Mouse (Mus musculus): Measurements from ENCODE around the gene Nkapd1. TPM values are rescaled to one million over a fixed set of nuclear protein-coding genes. Genes with fewer than 3 reads are reported as not detected.

The Nkapd1 gene
- polyA plus RNA-seq, 1 experiment from 2014 or later: 5.8 TPM

DNA sequence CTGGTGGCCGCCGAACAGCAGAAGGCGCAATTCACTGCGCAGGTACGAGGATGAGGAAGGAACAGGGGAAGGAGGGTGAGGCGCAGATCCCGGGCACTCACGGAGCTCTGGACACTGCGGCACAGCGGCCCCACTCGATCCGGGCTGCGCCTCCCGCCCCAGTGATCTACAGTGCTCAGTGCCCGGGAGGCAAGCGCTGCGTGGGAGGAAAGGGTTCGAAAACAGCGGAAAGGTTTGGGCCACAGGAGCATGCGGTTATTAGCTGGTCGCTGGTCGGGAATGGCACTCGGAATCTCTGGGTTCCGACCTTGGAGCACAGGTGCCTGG lies 13.3 kb downstream of the Nkapd1 start:
- WGBS (ENCODE audit: insufficient replicate concordance): 0% methylated on average over 24 of the region's 24 CpGs
- Histone ChIP-seq H3K4me2 (ENCODE audit: low read depth, low read length) (peak overlapping the region; percentile 93), H3K27ac (ENCODE audit: low read length) (peak overlapping the region; percentile 89), H3K4me1 (ENCODE audit: control insufficient read depth, low read depth, low read length) (peaks cover 30% of the 10 kb centered on the region), H3K36me3 (ENCODE audit: control insufficient read depth, insufficient read depth) (peaks cover 26% of the 10 kb centered on the region), H3K27me3 (ENCODE audit: control insufficient read depth, insufficient read depth, low read depth, low read length) (no peaks in the 10 kb centered on the region), H3K9me3 (replicated peaks; ENCODE audit: control insufficient read depth, low read length) (no peaks in the 10 kb centered on the region), H3K9ac (ENCODE audit: low read depth, low read length) (peak overlapping the region; percentile 92), H3K4me3 (ENCODE audit: low read depth, low read length) (peak overlapping the region; percentile 90)
- peak; percentile 71 for ATAC-seq (ENCODE audit: low read depth)

- Histone ChIP-seq H3K9ac (ENCODE audit: low read depth, low read length) (peak within 1 kb of the TSS; percentile 92), H3K27me3 (ENCODE audit: control insufficient read depth, insufficient read depth, low read depth, low read length) (no peaks in the 10 kb centered on the region), H3K27ac (ENCODE audit: low read length) (peak within 1 kb of the TSS; percentile 89), H3K9me3 (replicated peaks; ENCODE audit: control insufficient read depth, low read length) (no peaks in the 10 kb centered on the region), H3K36me3 (ENCODE audit: control insufficient read depth, insufficient read depth) (peaks cover 26% of the 10 kb centered on the region), H3K4me1 (ENCODE audit: control insufficient read depth, low read depth, low read length) (peaks cover 30% of the 10 kb centered on the region), H3K4me2 (ENCODE audit: low read depth, low read length) (peak within 1 kb of the TSS; percentile 93), H3K4me3 (ENCODE audit: low read depth, low read length) (peak within 1 kb of the TSS; percentile 90)
- WGBS (ENCODE audit: insufficient replicate concordance): under 1% methylated on average over 48 of the region's 48 CpGs
- peak; percentile 94 for ATAC-seq (ENCODE audit: low read depth)
Measured at GRCm38 (mm10) chr9:50603189-50603997, 13.9 kb downstream of the Nkapd1 start, which contains the start of the genes Sdhd and Timm8b. Gene Sdhd, minus strand, starts transcription at chr9:50603812. Gene Timm8b, plus strand, starts transcription at chr9:50603910.

GRCm38 (mm10) chr9:50602055-50602845 lies 15.0 kb downstream of the Nkapd1 start:
- no peaks in the 10 kb centered on the region for H3K9me3 ChIP-seq (replicated peaks; ENCODE audit: control insufficient read depth, low read length)
- H3K9ac ChIP-seq (ENCODE audit: low read depth, low read length): peak overlapping the region; percentile 92
- no peaks in the 10 kb centered on the region for H3K27me3 ChIP-seq (ENCODE audit: control insufficient read depth, insufficient read depth, low read depth, low read length)
- H3K4me1 ChIP-seq (ENCODE audit: control insufficient read depth, low read depth, low read length): peaks cover 30% of the 10 kb centered on the region
- peak overlapping the region; percentile 90 for H3K4me3 ChIP-seq (ENCODE audit: low read depth, low read length)
- peak overlapping the region; percentile 93 for H3K4me2 ChIP-seq (ENCODE audit: low read depth, low read length)
- no peak for ATAC-seq (ENCODE audit: low read depth)
- peaks cover 33% of the 10 kb centered on the region for H3K36me3 ChIP-seq (ENCODE audit: control insufficient read depth, insufficient read depth)
- WGBS (ENCODE audit: insufficient replicate concordance): 31% methylated on average over 7 of the region's 7 CpGs
- H3K27ac ChIP-seq (ENCODE audit: low read length): peak overlapping the region; percentile 89

DNA sequence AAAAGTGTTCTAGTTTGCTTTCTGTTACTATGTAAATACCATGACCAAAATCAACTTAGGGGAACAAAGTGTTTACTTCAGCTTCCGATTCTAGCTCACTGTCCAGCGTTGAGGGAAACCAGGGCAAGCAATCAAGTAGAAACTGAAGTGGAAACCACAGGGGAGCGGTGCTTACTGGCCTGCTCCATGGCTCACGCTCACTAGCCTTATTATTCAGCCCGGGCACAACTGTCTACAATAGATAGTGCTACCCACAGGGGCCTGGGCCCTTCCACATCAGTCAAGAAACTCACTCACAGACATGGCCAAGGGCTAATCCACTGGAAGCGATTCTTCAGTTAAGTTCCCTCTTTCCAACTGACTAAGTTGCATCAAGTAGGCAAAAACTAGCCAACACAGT lies 15.7 kb downstream of the Nkapd1 start:
- peaks cover 39% of the 10 kb centered on the region for H3K36me3 ChIP-seq (ENCODE audit: control insufficient read depth, insufficient read depth)
- ATAC-seq (ENCODE audit: low read depth): peak; percentile 30; the same call in 1 of the 2 replicates
- H3K27ac ChIP-seq (ENCODE audit: low read length): peak overlapping the region; percentile 89
- H3K4me2 ChIP-seq (ENCODE audit: low read depth, low read length): peak overlapping the region; percentile 93
- H3K9me3 ChIP-seq (replicated peaks; ENCODE audit: control insufficient read depth, low read length): no peaks in the 10 kb centered on the region
- H3K4me3 ChIP-seq (ENCODE audit: low read depth, low read length): peak overlapping the region; percentile 90
- peak overlapping the region; percentile 13; the same call in 1 of the 2 replicates for H3K9ac ChIP-seq (ENCODE audit: low read depth, low read length)
- H3K27me3 ChIP-seq (ENCODE audit: control insufficient read depth, insufficient read depth, low read depth, low read length): no peaks in the 10 kb centered on the region
- 9% methylated on average over 6 of the region's 6 CpGs for WGBS (ENCODE audit: insufficient replicate concordance)
- peaks cover 30% of the 10 kb centered on the region for H3K4me1 ChIP-seq (ENCODE audit: control insufficient read depth, low read depth, low read length)

DNA sequence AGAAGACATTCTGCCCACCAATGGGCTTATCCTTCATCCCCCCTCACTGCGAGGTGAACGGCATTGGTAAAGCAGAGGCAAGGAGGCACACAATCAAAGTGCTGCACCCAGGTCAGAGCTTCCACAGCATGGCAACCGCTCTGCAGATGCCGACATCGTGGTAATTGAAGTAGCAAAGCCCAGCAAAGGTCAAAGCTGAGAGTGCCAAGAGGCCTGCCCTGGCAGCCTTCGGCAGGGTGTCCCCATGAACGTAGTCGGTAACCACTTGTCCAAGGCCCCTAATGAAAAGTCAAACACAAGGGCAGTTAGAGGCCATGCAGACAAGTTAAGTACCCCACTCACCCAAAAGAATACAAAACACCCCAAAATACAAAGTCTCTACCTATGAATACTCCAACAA lies 20.3 kb downstream of the Nkapd1 start:
- WGBS (ENCODE audit: insufficient replicate concordance): 87% methylated on average over 8 of the region's 8 CpGs
- no peak overlapping the region for H3K27ac ChIP-seq (ENCODE audit: low read length)
- no peaks in the 10 kb centered on the region for H3K9me3 ChIP-seq (replicated peaks; ENCODE audit: control insufficient read depth, low read length)
- no peak overlapping the region for H3K9ac ChIP-seq (ENCODE audit: low read depth, low read length)
- peaks cover 42% of the 10 kb centered on the region for H3K36me3 ChIP-seq (ENCODE audit: control insufficient read depth, insufficient read depth)
- no peak for ATAC-seq (ENCODE audit: low read depth)
- H3K27me3 ChIP-seq (ENCODE audit: control insufficient read depth, insufficient read depth, low read depth, low read length): no peaks in the 10 kb centered on the region
- H3K4me1 ChIP-seq (ENCODE audit: control insufficient read depth, low read depth, low read length): peaks cover 13% of the 10 kb centered on the region
- no peak overlapping the region for H3K4me3 ChIP-seq (ENCODE audit: low read depth, low read length)
- no peak overlapping the region for H3K4me2 ChIP-seq (ENCODE audit: low read depth, low read length)

GRCm38 (mm10) chr9:50594794-50595417 lies 22.4 kb downstream of the Nkapd1 start:
- Histone ChIP-seq H3K27ac (ENCODE audit: low read length) (peak overlapping the region; percentile 81), H3K27me3 (ENCODE audit: control insufficient read depth, insufficient read depth, low read depth, low read length) (no peaks in the 10 kb centered on the region), H3K4me1 (ENCODE audit: control insufficient read depth, low read depth, low read length) (peaks cover 2% of the 10 kb centered on the region), H3K4me2 (ENCODE audit: low read depth, low read length) (no peak overlapping the region), H3K36me3 (ENCODE audit: control insufficient read depth, insufficient read depth) (peaks cover 36% of the 10 kb centered on the region), H3K4me3 (ENCODE audit: low read depth, low read length) (no peak overlapping the region), H3K9me3 (replicated peaks; ENCODE audit: control insufficient read depth, low read length) (no peaks in the 10 kb centered on the region), H3K9ac (ENCODE audit: low read depth, low read length) (no peak overlapping the region)
- ATAC-seq (ENCODE audit: low read depth): peak; percentile 84
- 65% methylated on average over 12 of the region's 12 CpGs for WGBS (ENCODE audit: insufficient replicate concordance)

DNA sequence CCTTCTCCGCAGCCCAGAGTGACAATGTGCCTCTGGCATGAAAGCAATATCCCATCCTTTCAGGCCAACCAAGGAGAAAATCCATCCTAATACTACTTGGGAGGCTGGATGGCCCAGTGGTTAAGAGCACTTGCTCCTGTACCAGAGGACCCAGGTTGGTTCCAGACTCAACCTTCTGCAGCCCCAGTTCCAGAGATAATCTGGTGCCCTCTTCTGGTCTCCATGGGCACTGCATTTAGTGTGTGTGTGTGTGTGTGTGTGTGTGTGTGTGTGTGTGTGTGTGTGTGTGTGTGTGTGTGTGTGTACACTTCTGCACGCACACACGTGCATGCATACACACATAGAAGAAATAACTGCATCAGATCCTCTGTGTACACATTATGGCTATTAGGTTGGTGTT lies 23.7 kb downstream of the Nkapd1 start:
- Histone ChIP-seq H3K36me3 (ENCODE audit: control insufficient read depth, insufficient read depth) (peaks cover 27% of the 10 kb centered on the region), H3K4me3 (ENCODE audit: low read depth, low read length) (no peak overlapping the region), H3K9me3 (replicated peaks; ENCODE audit: control insufficient read depth, low read length) (no peaks in the 10 kb centered on the region), H3K4me2 (ENCODE audit: low read depth, low read length) (no peak overlapping the region), H3K27me3 (ENCODE audit: control insufficient read depth, insufficient read depth, low read depth, low read length) (no peaks in the 10 kb centered on the region), H3K4me1 (ENCODE audit: control insufficient read depth, low read depth, low read length) (peaks cover 2% of the 10 kb centered on the region), H3K9ac (ENCODE audit: low read depth, low read length) (no peak overlapping the region), H3K27ac (ENCODE audit: low read length) (no peak overlapping the region)
- ATAC-seq (ENCODE audit: low read depth): no peak
- WGBS (ENCODE audit: insufficient replicate concordance): 61% methylated on average over 3 of the region's 3 CpGs

DNA sequence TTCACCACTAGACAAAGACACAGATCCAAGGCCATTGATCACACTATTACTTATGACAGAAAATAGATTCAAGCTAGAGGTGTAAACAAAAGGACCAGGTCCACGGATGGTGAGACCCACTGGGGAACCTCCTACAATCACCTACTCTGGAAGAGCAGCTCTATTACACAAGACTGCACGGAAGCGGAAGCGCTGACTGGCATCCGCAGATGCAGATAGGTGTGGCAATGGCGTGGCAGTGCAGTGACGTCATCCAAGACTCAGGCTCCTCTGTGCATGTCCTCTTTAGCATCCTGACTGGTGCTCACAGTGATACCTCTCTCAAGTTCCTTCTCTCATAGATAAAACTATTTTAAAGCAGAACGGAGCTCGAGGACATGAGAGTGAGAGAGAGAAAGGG lies 24.3 kb downstream of the Nkapd1 start:
- Histone ChIP-seq H3K27me3 (ENCODE audit: control insufficient read depth, insufficient read depth, low read depth, low read length) (no peaks in the 10 kb centered on the region), H3K4me3 (ENCODE audit: low read depth, low read length) (no peak overlapping the region), H3K4me1 (ENCODE audit: control insufficient read depth, low read depth, low read length) (peaks cover 2% of the 10 kb centered on the region), H3K27ac (ENCODE audit: low read length) (no peak overlapping the region), H3K9me3 (replicated peaks; ENCODE audit: control insufficient read depth, low read length) (no peaks in the 10 kb centered on the region), H3K4me2 (ENCODE audit: low read depth, low read length) (no peak overlapping the region), H3K9ac (ENCODE audit: low read depth, low read length) (no peak overlapping the region), H3K36me3 (ENCODE audit: control insufficient read depth, insufficient read depth) (peaks cover 21% of the 10 kb centered on the region)
- WGBS (ENCODE audit: insufficient replicate concordance): 73% methylated on average over 9 of the region's 9 CpGs
- no peak for ATAC-seq (ENCODE audit: low read depth)
